Mouse (Mus musculus): ENCODE data around the gene Kif5c. TPM values are rescaled to one million over a fixed set of nuclear protein-coding genes. Genes with fewer than 3 reads are reported as not detected.
A peak's percentile ranks its signal among the peaks of the same experiment; 100 is the strongest.

Kif5c gene
- polyA plus RNA-seq, 1 experiment, result not detected

GRCm38 (mm10) chr2:49728896-49729610 is 110.0 kb downstream of the Kif5c start:
- peaks cover 5% of the 10 kb centered on the region; the same call in 1 of the 2 replicates for H3K4me1 ChIP-seq (ENCODE audit: control insufficient read depth, insufficient read depth, low read length)
- H3K27ac ChIP-seq (ENCODE audit: insufficient read depth, low read depth, low read length), result no peak overlapping the region
- TF ChIP-seq CTCF (IDR thresholded peaks at IDR 0.05; ENCODE audit: insufficient read depth, low read depth, low read length) (no peak), POLR2A (IDR thresholded peaks at IDR 0.05; ENCODE audit: insufficient read depth, low read depth, low read length) (no peak)
- WGBS, result 92% methylated on average over 10 of the region's 10 CpGs
- H3K4me3 ChIP-seq (ENCODE audit: insufficient read depth, low read depth, low read length), result no peak overlapping the region

DNA sequence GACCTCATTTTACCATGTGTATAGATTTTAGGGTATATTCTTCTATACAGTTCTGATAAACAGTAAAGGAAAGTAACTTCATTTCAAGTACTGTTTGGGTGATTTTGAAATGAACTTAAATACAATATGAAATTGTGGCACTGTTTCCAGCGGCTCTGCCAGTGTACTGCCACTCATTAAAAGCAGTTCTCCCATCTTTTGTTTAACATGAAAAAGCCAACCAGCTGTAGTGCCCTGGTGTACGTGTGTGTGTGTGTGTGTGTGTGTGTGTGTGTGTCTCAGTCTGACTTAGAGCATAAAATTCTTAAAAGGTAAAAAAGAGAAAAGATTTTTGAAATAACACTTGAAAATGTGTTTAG is 110.5 kb downstream of the Kif5c start:
- Histone ChIP-seq H3K27ac (ENCODE audit: insufficient read depth, low read depth, low read length) (no peak overlapping the region), H3K4me1 (ENCODE audit: control insufficient read depth, insufficient read depth, low read length) (peaks cover 5% of the 10 kb centered on the region; the same call in 1 of the 2 replicates), H3K4me3 (ENCODE audit: insufficient read depth, low read depth, low read length) (no peak overlapping the region)
- WGBS, result 77% methylated on average over 2 of the region's 2 CpGs
- TF ChIP-seq POLR2A (IDR thresholded peaks at IDR 0.05; ENCODE audit: insufficient read depth, low read depth, low read length) (no peak), CTCF (IDR thresholded peaks at IDR 0.05; ENCODE audit: insufficient read depth, low read depth, low read length) (no peak)

- Histone ChIP-seq H3K4me3 (ENCODE audit: insufficient read depth, low read depth, low read length) (no peak overlapping the region), H3K27ac (ENCODE audit: insufficient read depth, low read depth, low read length) (no peak overlapping the region), H3K4me1 (ENCODE audit: control insufficient read depth, insufficient read depth, low read length) (peaks cover 5% of the 10 kb centered on the region; the same call in 1 of the 2 replicates)
- 76% methylated on average over 5 of the region's 5 CpGs for WGBS
- no peak for TF ChIP-seq POLR2A (IDR thresholded peaks at IDR 0.05; ENCODE audit: insufficient read depth, low read depth, low read length)
- TF ChIP-seq CTCF (IDR thresholded peaks at IDR 0.05; ENCODE audit: insufficient read depth, low read depth, low read length), result no peak
These were observed 111.1 kb downstream of the Kif5c start for GRCm38 (mm10) chr2:49730183-49730582.

GRCm38 (mm10) chr2:49732745-49733655 is 113.9 kb downstream of the Kif5c start:
- Histone ChIP-seq H3K4me1 (ENCODE audit: control insufficient read depth, insufficient read depth, low read length) (peaks cover 7% of the 10 kb centered on the region), H3K27ac (ENCODE audit: insufficient read depth, low read depth, low read length) (no peak overlapping the region), H3K4me3 (ENCODE audit: insufficient read depth, low read depth, low read length) (no peak overlapping the region)
- TF ChIP-seq CTCF (IDR thresholded peaks at IDR 0.05; ENCODE audit: insufficient read depth, low read depth, low read length) (no peak), POLR2A (IDR thresholded peaks at IDR 0.05; ENCODE audit: insufficient read depth, low read depth, low read length) (no peak)
- WGBS, result 77% methylated on average over 11 of the region's 11 CpGs

DNA sequence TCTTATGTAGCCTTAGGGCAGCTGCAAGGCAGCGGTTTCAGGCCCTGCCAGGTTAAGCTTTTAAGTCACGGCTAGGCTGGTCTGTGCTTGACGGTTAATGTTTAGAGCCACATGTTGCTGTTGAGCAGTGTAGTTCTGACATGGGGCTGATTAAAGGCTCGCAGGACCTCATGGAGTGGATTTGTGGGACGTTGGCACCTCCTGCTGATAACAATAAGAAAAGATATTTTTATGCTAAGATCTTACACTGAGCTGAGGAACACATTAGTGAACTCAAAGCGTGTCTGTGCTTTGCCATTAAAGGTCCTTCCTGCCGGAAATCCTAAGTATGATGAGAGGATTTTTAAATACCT is 114.5 kb downstream of the Kif5c start:
- Histone ChIP-seq H3K4me3 (ENCODE audit: insufficient read depth, low read depth, low read length) (no peak overlapping the region), H3K27ac (ENCODE audit: insufficient read depth, low read depth, low read length) (no peak overlapping the region), H3K4me1 (ENCODE audit: control insufficient read depth, insufficient read depth, low read length) (peaks cover 7% of the 10 kb centered on the region)
- WGBS, result 61% methylated on average over 7 of the region's 7 CpGs
- TF ChIP-seq CTCF (IDR thresholded peaks at IDR 0.05; ENCODE audit: insufficient read depth, low read depth, low read length), result no peak
- TF ChIP-seq POLR2A (IDR thresholded peaks at IDR 0.05; ENCODE audit: insufficient read depth, low read depth, low read length), result no peak

DNA sequence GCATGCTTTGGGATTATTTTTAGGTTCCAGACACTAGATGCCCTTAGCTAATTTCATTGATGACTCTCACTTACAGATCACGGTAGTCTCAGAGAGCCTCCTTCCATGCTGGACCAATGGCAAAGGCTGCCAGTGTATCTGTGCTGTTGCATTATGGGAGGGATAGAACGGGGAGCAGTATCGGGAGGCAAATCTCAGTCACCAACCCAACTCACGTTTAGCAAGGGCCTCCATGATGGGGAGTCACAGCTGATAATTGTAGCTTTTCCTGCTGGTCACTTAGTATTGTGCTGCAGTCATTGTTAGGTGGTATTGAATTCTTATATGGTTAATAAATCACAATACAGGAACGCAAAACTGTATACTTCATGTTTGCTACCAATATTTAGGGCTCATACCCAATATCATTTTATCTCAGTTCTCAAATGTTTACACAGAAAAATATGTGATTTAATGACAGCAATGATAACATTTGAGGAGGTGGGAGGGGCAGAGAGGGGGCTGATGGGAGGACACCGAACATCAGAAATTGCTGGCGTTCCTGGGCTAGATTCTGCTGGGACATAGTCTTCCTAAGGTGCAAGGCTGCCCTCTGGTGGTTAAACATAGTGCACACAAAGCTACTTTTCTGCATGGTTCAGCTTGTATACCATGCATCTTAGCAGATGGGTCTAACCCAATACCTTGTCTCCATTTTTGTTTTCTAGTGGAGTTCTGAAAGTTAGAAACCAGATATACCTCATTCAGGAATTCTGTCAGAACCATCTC is 115.1 kb downstream of the Kif5c start:
- 38% methylated on average over 7 of the region's 7 CpGs for WGBS
- TF ChIP-seq POLR2A (IDR thresholded peaks at IDR 0.05; ENCODE audit: insufficient read depth, low read depth, low read length), result no peak
- peak; percentile 32; the same call in 1 of the 2 replicates for TF ChIP-seq CTCF (IDR thresholded peaks at IDR 0.05; ENCODE audit: insufficient read depth, low read depth, low read length)

DNA sequence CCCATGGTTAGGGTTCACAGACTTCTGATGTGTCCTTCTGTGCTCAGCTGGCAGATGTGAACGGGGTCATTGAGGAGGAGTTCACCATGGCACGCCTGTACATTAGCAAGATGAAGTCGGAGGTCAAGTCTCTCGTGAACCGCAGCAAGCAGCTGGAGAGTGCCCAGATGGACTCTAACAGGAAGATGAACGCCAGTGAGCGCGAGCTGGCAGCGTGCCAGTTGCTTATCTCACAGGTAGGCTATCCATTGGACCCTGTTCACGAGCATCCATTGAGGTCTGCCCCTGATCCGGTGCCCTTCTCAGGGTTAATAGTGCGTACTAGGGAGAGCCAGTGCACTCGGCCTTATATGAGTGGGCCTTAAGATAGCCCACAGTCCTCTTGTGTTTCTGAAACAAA is 116.3 kb downstream of the Kif5c start:
- TF ChIP-seq CTCF (IDR thresholded peaks at IDR 0.05; ENCODE audit: insufficient read depth, low read depth, low read length) (no peak), POLR2A (IDR thresholded peaks at IDR 0.05; ENCODE audit: insufficient read depth, low read depth, low read length) (no peak)
- Histone ChIP-seq H3K27ac (ENCODE audit: insufficient read depth, low read depth, low read length) (no peak overlapping the region), H3K4me1 (ENCODE audit: control insufficient read depth, insufficient read depth, low read length) (peaks cover 7% of the 10 kb centered on the region), H3K4me3 (ENCODE audit: insufficient read depth, low read depth, low read length) (no peak overlapping the region)
- WGBS, result 91% methylated on average over 13 of the region's 13 CpGs

More for the DNA sequence above, 115.1 kb downstream of the Kif5c start:
- Histone ChIP-seq H3K4me1 (ENCODE audit: control insufficient read depth, insufficient read depth, low read length) (peaks cover 7% of the 10 kb centered on the region), H3K27ac (ENCODE audit: insufficient read depth, low read depth, low read length) (no peak overlapping the region), H3K4me3 (ENCODE audit: insufficient read depth, low read depth, low read length) (0 out of 2 replicates have a peak overlapping the region, but pooled peaks have one; percentile 17)

- WGBS, result 66% methylated on average over 5 of the region's 5 CpGs
- H3K4me3 ChIP-seq (ENCODE audit: insufficient read depth, low read depth, low read length), result no peak overlapping the region
These were observed 119.9 kb downstream of the Kif5c start for GRCm38 (mm10) chr2:49739046-49739445.

More at GRCm38 (mm10) chr2:49739046-49739445, 119.9 kb downstream of the Kif5c start:
- no peak overlapping the region for H3K27ac ChIP-seq (ENCODE audit: insufficient read depth, low read depth, low read length)
- no peak for TF ChIP-seq POLR2A (IDR thresholded peaks at IDR 0.05; ENCODE audit: insufficient read depth, low read depth, low read length)
- no peak for TF ChIP-seq CTCF (IDR thresholded peaks at IDR 0.05; ENCODE audit: insufficient read depth, low read depth, low read length)
- peaks cover 13% of the 10 kb centered on the region for H3K4me1 ChIP-seq (ENCODE audit: control insufficient read depth, insufficient read depth, low read length)

Data from olfactory bulb, adult 2 months (tissue).